Mouse (Mus musculus): ENCODE measurements around the gene Susd2. TPM values are rescaled to one million over a fixed set of nuclear protein-coding genes. Genes with fewer than 3 reads are reported as not detected.

Susd2 gene
- polyA plus RNA-seq, 1 experiment from 2014 or later: 2.0 TPM

- 90% methylated on average over 6 of the region's 6 CpGs for WGBS
- no peaks in the 10 kb centered on the region for H3K27me3 ChIP-seq
- H3K4me3 ChIP-seq: no peak overlapping the region
Measured at GRCm38 (mm10) chr10:75650306-75650902, 6.6 kb upstream of the Susd2 start.

GRCm38 (mm10) chr10:75649406-75649995, 5.7 kb upstream of the Susd2 start:
- Histone ChIP-seq H3K36me3 (peaks cover 82% of the 10 kb centered on the region), H3K4me1 (no peaks in the 10 kb centered on the region), H3K9me3 (no peaks in the 10 kb centered on the region), H3K27ac (replicated peaks) (no peak overlapping the region), H3K4me3 (no peak overlapping the region), H3K4me2 (replicated peaks) (no peak overlapping the region), H3K27me3 (no peaks in the 10 kb centered on the region), H3K9ac (replicated peaks) (no peak overlapping the region)
- 90% methylated on average over 4 of the region's 4 CpGs for WGBS
- no peak for ATAC-seq (ENCODE audit: low FRiP score, low read depth)

More at GRCm38 (mm10) chr10:75650306-75650902, 6.6 kb upstream of the Susd2 start:
- Histone ChIP-seq H3K36me3 (peaks cover 90% of the 10 kb centered on the region), H3K9me3 (no peaks in the 10 kb centered on the region), H3K4me2 (replicated peaks) (no peak overlapping the region), H3K4me1 (no peaks in the 10 kb centered on the region), H3K27ac (replicated peaks) (no peak overlapping the region), H3K9ac (replicated peaks) (no peak overlapping the region)
- ATAC-seq (ENCODE audit: low FRiP score, low read depth): no peak

- Histone ChIP-seq H3K36me3 (peaks cover 77% of the 10 kb centered on the region), H3K27ac (replicated peaks) (no peak overlapping the region), H3K4me1 (peaks cover 4% of the 10 kb centered on the region), H3K27me3 (no peaks in the 10 kb centered on the region), H3K9me3 (no peaks in the 10 kb centered on the region), H3K4me2 (replicated peaks) (no peak overlapping the region), H3K9ac (replicated peaks) (no peak overlapping the region), H3K4me3 (no peak overlapping the region)
- 94% methylated on average over 7 of the region's 7 CpGs for WGBS
- no peak for ATAC-seq (ENCODE audit: low FRiP score, low read depth)
Measured at GRCm38 (mm10) chr10:75649001-75649400, 5.2 kb upstream of the Susd2 start.

- ATAC-seq (ENCODE audit: low FRiP score, low read depth): no peak
- H3K27me3 ChIP-seq: no peaks in the 10 kb centered on the region
- no peak overlapping the region for H3K27ac ChIP-seq (replicated peaks)
- 95% methylated on average over 6 of the region's 6 CpGs for WGBS
- no peaks in the 10 kb centered on the region for H3K9me3 ChIP-seq
- H3K4me2 ChIP-seq (replicated peaks): no peak overlapping the region
- H3K4me1 ChIP-seq: peaks cover 13% of the 10 kb centered on the region
- H3K36me3 ChIP-seq: peaks cover 67% of the 10 kb centered on the region
- no peak overlapping the region for H3K4me3 ChIP-seq
- no peak overlapping the region for H3K9ac ChIP-seq (replicated peaks)
Measured at GRCm38 (mm10) chr10:75648091-75648490, 4.3 kb upstream of the Susd2 start.

- Histone ChIP-seq H3K27me3 (no peaks in the 10 kb centered on the region), H3K4me3 (no peak overlapping the region), H3K9me3 (no peaks in the 10 kb centered on the region), H3K9ac (replicated peaks) (no peak overlapping the region), H3K27ac (replicated peaks) (no peak overlapping the region), H3K36me3 (peaks cover 60% of the 10 kb centered on the region), H3K4me2 (replicated peaks) (no peak overlapping the region), H3K4me1 (peaks cover 14% of the 10 kb centered on the region)
- ATAC-seq (ENCODE audit: low FRiP score, low read depth): no peak
- 89% methylated on average over 3 of the region's 3 CpGs for WGBS
Measured at GRCm38 (mm10) chr10:75647362-75647761, 3.6 kb upstream of the Susd2 start.

GRCm38 (mm10) chr10:75646406-75646805, 2.6 kb upstream of the Susd2 start:
- Histone ChIP-seq H3K4me2 (replicated peaks) (no peak overlapping the region), H3K9me3 (no peaks in the 10 kb centered on the region), H3K36me3 (peaks cover 51% of the 10 kb centered on the region), H3K9ac (replicated peaks) (no peak overlapping the region), H3K27ac (replicated peaks) (no peak overlapping the region), H3K4me1 (peaks cover 14% of the 10 kb centered on the region), H3K4me3 (no peak overlapping the region), H3K27me3 (no peaks in the 10 kb centered on the region)
- 93% methylated on average over 6 of the region's 6 CpGs for WGBS
- ATAC-seq (ENCODE audit: low FRiP score, low read depth): no peak

- Histone ChIP-seq H3K4me1 (peaks cover 14% of the 10 kb centered on the region), H3K9me3 (no peaks in the 10 kb centered on the region), H3K27ac (replicated peaks) (no peak overlapping the region), H3K9ac (replicated peaks) (no peak overlapping the region), H3K36me3 (peaks cover 43% of the 10 kb centered on the region), H3K27me3 (no peaks in the 10 kb centered on the region), H3K4me2 (replicated peaks) (no peak overlapping the region), H3K4me3 (no peak overlapping the region)
- WGBS: 91% methylated on average over 8 of the region's 8 CpGs
- no peak for ATAC-seq (ENCODE audit: low FRiP score, low read depth)
Measured at GRCm38 (mm10) chr10:75645616-75646015, 1.8 kb upstream of the Susd2 start.

- no peak overlapping the region for H3K4me3 ChIP-seq
- peaks cover 14% of the 10 kb centered on the region for H3K4me1 ChIP-seq
- H3K27ac ChIP-seq (replicated peaks): no peak overlapping the region
- H3K4me2 ChIP-seq (replicated peaks): no peak overlapping the region
- no peaks in the 10 kb centered on the region for H3K9me3 ChIP-seq
- H3K36me3 ChIP-seq: peaks cover 24% of the 10 kb centered on the region
- H3K9ac ChIP-seq (replicated peaks): 0 out of 2 replicates have a peak overlapping the region, but pooled peaks have one; percentile 31
- WGBS: 90% methylated on average over 2 of the region's 2 CpGs
- ATAC-seq (ENCODE audit: low FRiP score, low read depth): no peak
- 0 out of 2 replicates have a peak, but pooled peaks cover 5% of the 10 kb centered on the region for H3K27me3 ChIP-seq
Measured at GRCm38 (mm10) chr10:75642891-75643290, 917 bp downstream of the Susd2 start.

GRCm38 (mm10) chr10:75642436-75642835, 1.4 kb downstream of the Susd2 start:
- H3K4me2 ChIP-seq (replicated peaks): no peak overlapping the region
- H3K36me3 ChIP-seq: peaks cover 19% of the 10 kb centered on the region
- ATAC-seq (ENCODE audit: low FRiP score, low read depth): no peak
- H3K9me3 ChIP-seq: no peaks in the 10 kb centered on the region
- H3K27me3 ChIP-seq: 0 out of 2 replicates have a peak, but pooled peaks cover 5% of the 10 kb centered on the region
- H3K4me1 ChIP-seq: peaks cover 14% of the 10 kb centered on the region
- WGBS: 76% methylated on average over 9 of the region's 9 CpGs
- no peak overlapping the region for H3K4me3 ChIP-seq
- no peak overlapping the region for H3K27ac ChIP-seq (replicated peaks)
- no peak overlapping the region for H3K9ac ChIP-seq (replicated peaks)

GRCm38 (mm10) chr10:75641721-75642222, 2.0 kb downstream of the Susd2 start:
- WGBS: 91% methylated on average over 7 of the region's 7 CpGs

GRCm38 (mm10) chr10:75637711-75638110, 6.1 kb downstream of the Susd2 start:
- Histone ChIP-seq H3K4me3 (no peak overlapping the region), H3K4me1 (no peaks in the 10 kb centered on the region), H3K27ac (replicated peaks) (no peak overlapping the region), H3K36me3 (no peaks in the 10 kb centered on the region), H3K4me2 (replicated peaks) (no peak overlapping the region), H3K9ac (replicated peaks) (no peak overlapping the region), H3K9me3 (no peaks in the 10 kb centered on the region), H3K27me3 (0 out of 2 replicates have a peak, but pooled peaks cover 5% of the 10 kb centered on the region)
- ATAC-seq (ENCODE audit: low FRiP score, low read depth): no peak
- 88% methylated on average over 11 of the region's 11 CpGs for WGBS

More at GRCm38 (mm10) chr10:75641721-75642222, 2.0 kb downstream of the Susd2 start:
- ATAC-seq (ENCODE audit: low FRiP score, low read depth): no peak
- H3K4me2 ChIP-seq (replicated peaks): no peak overlapping the region
- H3K4me3 ChIP-seq: no peak overlapping the region
- H3K27ac ChIP-seq (replicated peaks): no peak overlapping the region
- peaks cover 14% of the 10 kb centered on the region for H3K4me1 ChIP-seq
- H3K27me3 ChIP-seq: 0 out of 2 replicates have a peak, but pooled peaks cover 5% of the 10 kb centered on the region
- no peak overlapping the region for H3K9ac ChIP-seq (replicated peaks)
- H3K36me3 ChIP-seq: peaks cover 14% of the 10 kb centered on the region
- no peaks in the 10 kb centered on the region for H3K9me3 ChIP-seq

- Histone ChIP-seq H3K36me3 (no peaks in the 10 kb centered on the region), H3K9me3 (no peaks in the 10 kb centered on the region), H3K9ac (replicated peaks) (no peak overlapping the region), H3K27me3 (0 out of 2 replicates have a peak, but pooled peaks cover 5% of the 10 kb centered on the region), H3K27ac (replicated peaks) (no peak overlapping the region), H3K4me3 (no peak overlapping the region), H3K4me2 (replicated peaks) (no peak overlapping the region), H3K4me1 (no peaks in the 10 kb centered on the region)
- no peak for ATAC-seq (ENCODE audit: low FRiP score, low read depth)
- WGBS: 90% methylated on average over 12 of the region's 12 CpGs
Measured at GRCm38 (mm10) chr10:75636084-75636786, 7.6 kb downstream of the Susd2 start.
